Mouse (Mus musculus) forebrain, postnatal 0 days (tissue): ENCODE data around the gene Zfp653. TPM values are rescaled to one million over a fixed set of nuclear protein-coding genes. Genes with fewer than 3 reads are reported as not detected.

Experiments
- ATAC-seq: fragments of 200-750 bp; cut with Nextera tagmentation; 2 replicates; pipeline ENCODE4 v1.8.0; 2017; ENCODE audit warnings: mild to moderate bottlenecking, moderate library complexity
- DNase-seq: peaks from one replicate; pipeline ENCODE4 v3.0.0-alpha.2; 2015
- H3K27ac ChIP-seq: fragments of 300-500 bp; sonication (generic); 2 replicates; pipeline ENCODE4 v1.5.1; 2014; ENCODE audit warnings: low read depth, mild to moderate bottlenecking, antibody characterized with exemption, low read length, moderate library complexity, mixed read lengths
- H3K27me3 ChIP-seq: fragments of 300-500 bp; sonication (generic); 2 replicates; pipeline ENCODE4 v1.6.1; 2014; ENCODE audit warnings: mild to moderate bottlenecking, low read length, mixed read lengths; ENCODE audit not compliant: insufficient read depth
- H3K36me3 ChIP-seq: fragments of 300-500 bp; sonication (generic); 2 replicates; pipeline ENCODE4 v1.6.1; 2014; ENCODE audit warnings: mild to moderate bottlenecking, moderate library complexity; ENCODE audit not compliant: insufficient read depth
- H3K4me1 ChIP-seq: fragments of 300-500 bp; sonication (generic); 2 replicates; pipeline ENCODE4 v1.6.1; 2014; ENCODE audit warnings: antibody characterized with exemption; ENCODE audit not compliant: insufficient read depth
- H3K4me2 ChIP-seq: fragments of 300-500 bp; sonication (generic); 2 replicates; pipeline ENCODE4 v1.6.1; 2014; ENCODE audit warnings: low read depth, mild to moderate bottlenecking, moderate library complexity
- H3K4me3 ChIP-seq: fragments of 300-500 bp; sonication (generic); 2 replicates; pipeline ENCODE4 v1.5.1; 2014; ENCODE audit warnings: low read depth, low read length, mixed read lengths
- H3K9ac ChIP-seq: fragments of 300-500 bp; sonication (generic); 2 replicates; pipeline ENCODE4 v1.6.1; 2014; ENCODE audit warnings: mild to moderate bottlenecking
- H3K9me3 ChIP-seq: fragments of 300-500 bp; sonication (generic); 2 replicates; pipeline ENCODE4 v1.6.1; 2016; ENCODE audit warnings: low read length
- CTCF ChIP-seq: sonication (generic); IDR thresholded peaks from 2 replicates; pipeline ENCODE4 v1.5.1; 2016; ENCODE audit warnings: antibody characterized with exemption, control low read depth, low read depth
- WGBS: fragments of 180-500 bp; shearing (Covaris S2); extraction: QIAGEN DNeasy Blood & Tissue Kit; methylation state at CpG from one replicate; pipeline ENCODE4 v1.1.7; 2014; 5-methylcytosine and 5-hydroxymethylcytosine counted together
- polyA plus RNA-seq: library from polyadenylated mRNA; unstranded; fragments of >200 nt; fragmentation: Nextera tagmentation; extraction: Ambion mirVana; gene quantifications from 2 replicates; pipeline ENCODE4 v1.2.1, GENCODE M21; 2015
- total RNA-seq: library from RNA; depleted of rRNA; stranded (reverse); fragments of >200 nt; gene quantifications from 2 replicates; pipeline ENCODE4 v1.2.3, GENCODE M21; 2014

The Zfp653 gene
- total and polyA plus RNA-seq, 2 experiments from 2014 or later = 16.3 to 32.3 TPM

DNA sequence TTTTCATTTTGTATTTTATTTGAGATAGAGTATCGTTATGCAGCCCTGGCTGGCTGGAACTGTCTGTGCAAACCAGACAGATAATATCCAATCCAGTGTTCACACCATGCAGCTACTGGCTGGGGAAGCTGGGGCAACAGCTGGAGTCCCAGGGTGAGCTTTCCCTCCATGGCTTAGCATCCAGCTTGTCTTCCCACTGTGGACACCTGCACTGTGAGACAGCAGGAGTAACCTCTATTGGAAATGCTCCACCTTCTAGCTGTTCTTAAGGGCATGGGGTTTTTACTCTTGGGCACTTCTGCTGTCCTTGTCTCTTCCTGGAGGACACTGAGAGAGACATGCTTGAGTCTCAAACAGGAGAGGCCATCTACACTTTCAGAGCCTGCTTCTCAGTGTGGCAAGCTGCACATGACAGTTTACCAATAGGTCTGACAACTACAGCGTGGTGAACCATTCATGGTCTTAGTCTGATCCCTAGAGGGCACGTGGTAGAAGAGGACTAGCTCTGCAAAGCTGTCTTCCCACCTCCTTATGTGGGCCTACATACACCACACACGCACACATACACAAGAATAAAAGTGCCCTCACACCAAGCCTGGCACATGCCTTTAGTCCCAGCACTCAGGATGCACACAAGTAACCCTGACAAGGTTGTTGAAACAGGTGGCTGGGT is 1.2 kb downstream of the Zfp653 start:
- TF ChIP-seq CTCF = no peak
- ATAC-seq (no peak; the same call in 1 of the 2 replicates), DNase-seq (no peak)
- Histone ChIP-seq H3K4me2 (peak overlapping the region; percentile 59), H3K27me3 (no peaks in the 10 kb centered on the region), H3K4me1 (0 out of 2 replicates have a peak, but pooled peaks cover 4% of the 10 kb centered on the region), H3K9me3 (no peaks in the 10 kb centered on the region), H3K27ac (peak overlapping the region; percentile 96), H3K9ac (peak overlapping the region; percentile 88), H3K36me3 (peaks cover 53% of the 10 kb centered on the region), H3K4me3 (peak overlapping the region; percentile 79)
- 59% methylated on average over 4 of the region's 4 CpGs for WGBS

DNA sequence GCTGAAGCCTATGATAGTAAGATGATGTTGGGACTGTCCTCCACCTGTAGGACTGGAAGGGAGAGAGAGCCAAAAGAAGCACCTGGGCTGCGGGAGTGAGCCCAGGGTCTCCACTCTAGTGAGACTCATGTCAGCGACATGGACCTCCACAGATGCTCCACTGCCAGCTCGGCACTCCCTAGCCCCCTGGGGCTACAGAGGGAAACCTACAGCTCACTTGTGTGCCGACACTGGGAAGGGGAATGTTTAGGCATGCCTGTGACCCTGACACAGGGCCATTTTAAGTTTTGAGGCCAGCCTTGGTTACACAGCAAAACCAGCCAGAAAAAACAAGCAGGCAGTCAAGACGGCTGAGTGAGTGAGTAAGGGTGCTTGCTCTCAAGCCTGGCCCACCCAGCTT is 4.0 kb downstream of the Zfp653 start:
- Histone ChIP-seq H3K4me1 (0 out of 2 replicates have a peak, but pooled peaks cover 4% of the 10 kb centered on the region), H3K4me3 (no peak overlapping the region), H3K27me3 (no peaks in the 10 kb centered on the region), H3K36me3 (peaks cover 46% of the 10 kb centered on the region), H3K27ac (no peak overlapping the region), H3K9ac (no peak overlapping the region), H3K4me2 (no peak overlapping the region), H3K9me3 (no peaks in the 10 kb centered on the region)
- 77% methylated on average over 5 of the region's 5 CpGs for WGBS
- TF ChIP-seq CTCF = no peak
- no peak for ATAC-seq
- DNase-seq = no peak

DNA sequence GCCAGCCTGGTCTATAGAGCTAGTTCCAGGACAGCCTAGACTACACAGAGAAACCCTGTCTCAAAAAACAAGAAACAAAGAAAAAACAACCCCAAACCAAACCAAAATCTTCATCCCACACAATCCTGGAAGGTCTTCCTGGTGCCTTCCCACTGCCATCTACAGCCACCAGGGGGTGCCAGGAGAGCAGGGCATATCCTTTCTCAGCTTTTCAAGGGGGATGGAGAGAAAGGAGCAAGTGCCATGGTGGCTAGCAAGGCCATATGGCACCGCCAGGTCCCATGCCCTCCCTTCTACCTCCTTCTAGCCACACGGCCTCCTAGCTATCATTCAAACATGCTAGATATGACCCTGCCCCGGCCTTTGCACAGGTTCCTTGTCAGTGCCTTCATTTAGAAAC is 4.7 kb downstream of the Zfp653 start:
- H3K4me3 ChIP-seq = no peak overlapping the region
- H3K4me1 ChIP-seq = 0 out of 2 replicates have a peak, but pooled peaks cover under 1% of the 10 kb centered on the region
- 70% methylated on average over 3 of the region's 3 CpGs for WGBS
- DNase-seq (no peak), ATAC-seq (no peak)
- no peak overlapping the region for H3K9ac ChIP-seq
- H3K4me2 ChIP-seq = no peak overlapping the region
- no peak overlapping the region for H3K27ac ChIP-seq
- TF ChIP-seq CTCF = peak; percentile 77
- peaks cover 51% of the 10 kb centered on the region for H3K36me3 ChIP-seq
- H3K9me3 ChIP-seq = no peaks in the 10 kb centered on the region
- no peaks in the 10 kb centered on the region for H3K27me3 ChIP-seq

DNA sequence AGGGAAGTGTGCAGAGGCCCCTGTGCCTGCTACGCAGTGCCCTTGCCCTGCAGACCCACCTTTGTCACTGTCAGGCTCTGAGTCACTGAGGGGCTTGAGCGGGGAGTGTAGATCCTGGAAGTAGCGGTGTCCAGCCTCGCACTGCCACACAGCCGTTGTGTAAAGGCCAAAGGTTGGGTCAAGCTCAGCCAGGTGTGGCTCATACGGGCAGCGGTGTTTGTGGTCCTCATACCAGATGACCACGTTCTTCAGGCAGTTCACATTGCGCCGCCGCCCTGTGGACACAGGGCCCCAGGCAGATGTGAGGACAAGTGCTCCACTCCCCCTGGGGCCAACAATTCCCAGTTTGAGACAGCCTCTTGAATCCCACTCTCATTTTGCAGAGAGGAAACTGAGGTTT is 5.5 kb downstream of the Zfp653 start:
- Histone ChIP-seq H3K4me1 (no peaks in the 10 kb centered on the region), H3K27me3 (no peaks in the 10 kb centered on the region), H3K4me2 (no peak overlapping the region), H3K4me3 (no peak overlapping the region), H3K9ac (no peak overlapping the region), H3K9me3 (no peaks in the 10 kb centered on the region), H3K27ac (no peak overlapping the region), H3K36me3 (peaks cover 57% of the 10 kb centered on the region)
- WGBS = 96% methylated on average over 11 of the region's 11 CpGs
- no peak for ATAC-seq
- no peak for TF ChIP-seq CTCF
- DNase-seq = no peak

DNA sequence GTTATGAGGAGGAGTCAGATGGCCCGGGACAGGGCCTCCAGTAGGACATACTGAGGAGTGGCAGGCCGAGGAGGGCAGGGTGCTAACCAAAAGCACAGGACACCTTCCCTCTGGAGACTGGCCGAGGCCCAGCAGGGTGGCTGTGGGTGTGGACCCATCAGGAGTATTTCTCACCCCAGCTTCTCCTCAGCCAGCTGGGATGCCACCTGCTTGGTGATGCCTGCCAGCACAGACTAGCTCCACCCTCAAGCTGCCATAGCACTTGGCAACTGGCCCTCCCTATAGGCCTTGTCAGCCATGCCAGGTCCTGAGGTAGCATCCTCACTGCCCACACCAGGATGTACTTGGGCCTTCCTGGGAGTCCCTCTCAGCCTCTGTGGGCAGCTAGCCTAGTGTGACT is 6.8 kb downstream of the Zfp653 start:
- DNase-seq = no peak
- Histone ChIP-seq H3K27me3 (no peaks in the 10 kb centered on the region), H3K4me2 (no peak overlapping the region), H3K9me3 (no peaks in the 10 kb centered on the region), H3K4me1 (no peaks in the 10 kb centered on the region), H3K4me3 (no peak overlapping the region), H3K36me3 (peaks cover 61% of the 10 kb centered on the region), H3K27ac (no peak overlapping the region), H3K9ac (no peak overlapping the region)
- no peak for ATAC-seq
- no peak for TF ChIP-seq CTCF
- 69% methylated on average over 3 of the region's 3 CpGs for WGBS

DNA sequence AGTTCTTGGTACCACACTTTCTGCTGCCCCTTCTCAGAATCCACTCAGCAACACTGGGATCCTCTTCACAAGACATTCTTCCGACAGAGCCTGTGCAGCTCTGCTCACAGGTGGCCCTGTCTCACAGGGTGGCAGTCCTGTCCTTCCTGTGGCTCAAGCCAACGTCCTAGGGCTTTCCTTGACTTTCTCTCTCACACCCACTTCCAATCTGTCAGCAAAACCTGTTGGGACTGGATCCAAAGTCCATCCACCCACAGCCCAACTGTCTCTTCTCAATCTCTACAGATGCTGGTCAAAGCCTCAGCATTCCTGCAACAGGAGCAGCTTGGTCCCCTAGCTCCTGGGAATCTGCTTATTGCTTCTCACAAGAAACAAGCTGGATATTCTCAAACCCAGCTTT is 9.8 kb downstream of the Zfp653 start:
- Histone ChIP-seq H3K27me3 (no peaks in the 10 kb centered on the region), H3K9me3 (no peaks in the 10 kb centered on the region), H3K9ac (no peak overlapping the region), H3K4me2 (no peak overlapping the region), H3K36me3 (peaks cover 68% of the 10 kb centered on the region), H3K4me3 (no peak overlapping the region), H3K27ac (no peak overlapping the region), H3K4me1 (no peaks in the 10 kb centered on the region)
- 81% methylated on average over 2 of the region's 2 CpGs for WGBS
- ATAC-seq (no peak), DNase-seq (no peak)
- no peak for TF ChIP-seq CTCF

DNA sequence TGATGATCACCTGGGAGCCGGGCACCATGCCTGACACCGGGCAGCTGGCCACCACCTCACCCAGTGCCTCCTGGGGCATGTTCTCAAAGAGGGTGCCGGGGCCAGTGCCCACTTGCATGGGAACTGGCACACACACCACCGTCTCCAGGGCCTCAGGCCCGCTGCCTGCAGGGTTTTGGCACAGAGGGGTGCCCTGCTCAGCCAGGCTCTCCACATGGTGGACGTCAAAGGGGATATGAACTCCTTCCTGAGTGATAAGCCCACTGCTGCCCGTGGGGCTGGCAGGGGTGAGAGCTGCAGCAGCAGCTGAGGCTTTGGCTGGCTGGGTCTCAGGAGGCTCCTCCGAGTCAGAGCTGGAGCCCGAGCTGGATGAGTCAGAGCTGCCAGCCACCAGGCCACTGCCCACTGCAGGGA is 13.2 kb downstream of the Zfp653 start:
- WGBS = 79% methylated on average over 9 of the region's 9 CpGs
- no peaks in the 10 kb centered on the region for H3K27me3 ChIP-seq
- H3K4me2 ChIP-seq = no peak overlapping the region
- H3K4me1 ChIP-seq = peaks cover 6% of the 10 kb centered on the region; the same call in 1 of the 2 replicates
- DNase-seq = no peak
- peaks cover 39% of the 10 kb centered on the region for H3K36me3 ChIP-seq
- H3K9ac ChIP-seq = no peak overlapping the region
- ATAC-seq = 0 out of 2 replicates have a peak, but pooled peaks have one; percentile 4
- no peaks in the 10 kb centered on the region for H3K9me3 ChIP-seq
- no peak for TF ChIP-seq CTCF
- H3K27ac ChIP-seq = no peak overlapping the region
- H3K4me3 ChIP-seq = no peak overlapping the region
